Mouse (Mus musculus) small intestine, adult 2 months (tissue): ENCODE data around the gene Olfr638.

Source experiments
- CTCF ChIP-seq: fragments of 200-500 bp; IDR thresholded peaks from 2 replicates; pipeline ENCODE4 v1.5.1; 2012; ENCODE audit warnings: low read depth, mild to moderate bottlenecking, control low read depth, inconsistent platforms, low read length, moderate library complexity, mixed read lengths; ENCODE audit not compliant: insufficient replicate concordance, insufficient read length; ENCODE audit errors: extremely low read depth
- POLR2A ChIP-seq: fragments of 200-500 bp; IDR thresholded peaks from 2 replicates; pipeline ENCODE4 v1.6.1; 2012; ENCODE audit warnings: low read depth, mild to moderate bottlenecking, control low read depth, inconsistent platforms, low read length, moderate library complexity

DNA sequence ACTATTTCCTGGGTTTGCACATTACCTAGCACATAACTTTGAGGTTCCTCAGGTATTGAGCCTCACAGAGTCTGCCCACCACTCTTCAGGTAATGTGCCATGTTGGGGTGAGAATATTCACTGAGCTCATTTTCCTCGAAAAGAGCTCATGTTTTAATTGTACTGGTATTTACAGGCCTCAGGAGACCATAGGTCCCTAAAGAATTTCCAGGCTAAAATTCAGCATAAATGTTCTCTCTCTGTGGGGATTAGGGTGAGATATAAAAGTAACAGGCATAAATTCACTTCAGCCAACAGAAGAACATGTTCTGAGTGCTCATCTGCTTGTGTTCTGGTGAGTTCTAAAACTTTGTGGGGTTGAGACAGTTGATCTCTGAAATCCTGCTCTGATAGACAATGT lies 36.6 kb downstream of the Olfr638 start, which contains the start of gene Olfr641:
- TF ChIP-seq POLR2A: no peak
- no peak for TF ChIP-seq CTCF
